Mouse (Mus musculus) bone marrow macrophage, adult 2 months (primary cell): ENCODE data around the gene Fam71e1.

ENCODE experiments used
- CTCF ChIP-seq: IDR thresholded peaks from 2 replicates; pipeline ENCODE4 v1.5.1; 2012; ENCODE audit warnings: low read depth, mild to moderate bottlenecking, low read length, moderate library complexity
- POLR2A ChIP-seq: IDR thresholded peaks from 2 replicates; pipeline ENCODE4 v1.6.1; 2012; ENCODE audit warnings: mild to moderate bottlenecking, low read depth, low read length, borderline replicate concordance

DNA sequence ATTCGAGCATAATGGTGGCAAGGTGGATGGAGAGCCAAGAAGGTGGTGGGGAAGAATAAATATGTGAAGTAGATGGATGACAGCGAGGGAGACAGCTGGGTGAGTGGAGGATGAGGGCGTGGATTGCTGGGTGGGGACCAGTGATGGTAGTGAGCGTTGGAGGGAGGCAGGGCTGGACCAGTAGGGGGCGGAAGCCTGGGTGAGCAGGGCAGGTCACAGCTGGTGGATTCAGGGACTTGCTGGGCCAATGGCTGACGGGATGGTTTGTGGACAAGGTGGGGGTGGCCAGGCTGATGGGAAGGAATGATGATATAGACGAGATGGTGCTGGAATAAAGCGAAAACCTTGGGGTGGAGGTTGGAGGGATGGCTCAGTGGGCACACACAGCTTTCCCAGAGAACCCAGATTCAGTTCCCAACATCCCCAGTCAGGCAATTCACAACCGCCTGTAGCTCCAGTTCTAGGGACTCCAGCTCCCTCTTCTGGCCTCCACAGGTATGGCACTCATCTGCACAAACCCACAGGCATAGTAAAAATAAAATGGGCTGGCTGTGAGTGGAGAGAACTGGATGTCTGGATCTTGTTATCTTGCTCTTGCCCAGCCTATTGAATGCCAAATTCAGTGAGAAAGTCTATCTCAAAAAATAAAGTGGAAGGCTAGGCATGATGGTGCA is 23.0 kb downstream of the Fam71e1 start:
- TF ChIP-seq POLR2A (no peak), CTCF (no peak)
